Mouse (Mus musculus): ENCODE measurements around the gene Ccdc124.

- TF ChIP-seq CTCF (IDR thresholded peaks at IDR 0.05; ENCODE audit: insufficient read depth, low read depth, low read length) (no peak), POLR2A (IDR thresholded peaks at IDR 0.05; ENCODE audit: insufficient read depth, low read depth, low read length) (no peak)
These were observed 39.8 kb upstream of the Ccdc124 start for GRCm38 (mm10) chr8:70913523-70913922.
